In the genomic region with DNA sequence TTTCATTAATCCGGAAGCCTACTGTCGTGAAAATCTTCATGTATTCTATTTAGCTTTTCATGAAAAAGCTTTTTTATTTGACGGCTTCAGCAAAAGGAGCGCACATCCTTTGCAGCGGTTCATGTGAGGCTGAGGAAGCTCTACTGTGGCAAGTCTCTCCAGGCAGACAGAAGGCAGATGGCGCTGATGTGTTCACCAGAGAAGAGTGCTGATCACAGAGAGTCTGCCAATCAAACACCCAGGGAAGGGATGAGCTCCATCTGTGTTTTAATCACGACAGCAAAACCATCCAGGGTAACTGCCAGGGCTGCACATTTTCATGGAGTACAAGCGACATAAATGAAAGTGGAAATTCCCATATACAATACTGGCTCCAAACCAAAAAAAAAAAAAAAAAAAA, we compare ENCODE assay signal across 10 mouse cellular contexts.
DNase-seq lines count a peak whose midpoint lies in the region; ATAC-seq lines count a peak whose summit lies in the region.
"Had no signal": no experiment of that assay in that cellular context is flagged by ENCODE, and none has a peak within 500 bp of the region (broad histone marks: within the 10 kb centered on the region; RNA-seq: fewer than 3 reads in every experiment).

No protein-coding gene starts in this region.

- H3K4me1 ChIP-seq in hindbrain, embryonic 13.5 days (replicated peaks): no peaks in the 10 kb centered on the region
- H3K4me1 ChIP-seq in hindbrain, embryonic 10.5 days (replicated peaks): no peaks in the 10 kb centered on the region
- H3K4me1 ChIP-seq in forebrain, embryonic 16.5 days (replicated peaks; ENCODE audit: control insufficient read depth, insufficient read depth, low read length): no peaks in the 10 kb centered on the region
- no peaks in the 10 kb centered on the region for H3K4me1 ChIP-seq in kidney, embryonic 15.5 days
- H3K4me1 ChIP-seq: liver, embryonic 15.5 days had no signal

- no peak overlapping the region for H3K9ac ChIP-seq in hindbrain, embryonic 13.5 days
- no peak overlapping the region for H3K9ac ChIP-seq in forebrain, embryonic 16.5 days (replicated peaks; ENCODE audit: low read depth, low read length)
- H3K9ac ChIP-seq in kidney, embryonic 15.5 days: no peak overlapping the region
- H3K9ac ChIP-seq: liver, embryonic 15.5 days had no signal

- H3K27ac ChIP-seq in hindbrain, embryonic 13.5 days: no peak overlapping the region
- H3K27ac ChIP-seq in hindbrain, embryonic 10.5 days: no peak overlapping the region
- no peak overlapping the region for H3K27ac ChIP-seq in forebrain, embryonic 16.5 days (ENCODE audit: low read length)
- no peak overlapping the region for H3K27ac ChIP-seq in kidney, embryonic 15.5 days
- H3K27ac ChIP-seq: liver, embryonic 15.5 days had no signal

- H3K36me3 ChIP-seq in hindbrain, embryonic 13.5 days: no peaks in the 10 kb centered on the region
- H3K36me3 ChIP-seq in hindbrain, embryonic 10.5 days: no peaks in the 10 kb centered on the region
- H3K36me3 ChIP-seq in forebrain, embryonic 16.5 days (ENCODE audit: control insufficient read depth, insufficient read depth): no peaks in the 10 kb centered on the region
- H3K36me3 ChIP-seq in kidney, embryonic 15.5 days: no peaks in the 10 kb centered on the region
- H3K36me3 ChIP-seq: liver, embryonic 15.5 days had no signal

- H3K27me3 ChIP-seq in hindbrain, embryonic 13.5 days: no peaks in the 10 kb centered on the region
- no peaks in the 10 kb centered on the region for H3K27me3 ChIP-seq in hindbrain, embryonic 10.5 days (ENCODE audit: insufficient read depth, poor library complexity, severe bottlenecking)
- H3K27me3 ChIP-seq in forebrain, embryonic 16.5 days (replicated peaks; ENCODE audit: control insufficient read depth, insufficient read depth, low read length): no peaks in the 10 kb centered on the region
- no peaks in the 10 kb centered on the region for H3K27me3 ChIP-seq in kidney, embryonic 15.5 days
- H3K27me3 ChIP-seq: liver, embryonic 15.5 days had no signal

- ATAC-seq in hindbrain, embryonic 13.5 days (ENCODE audit: low FRiP score): peak; percentile 68
- ATAC-seq in forebrain, embryonic 16.5 days: peak; percentile 91
- no peak for ATAC-seq in kidney, embryonic 15.5 days (replicated peaks; ENCODE audit: low FRiP score)

- H3K4me3 ChIP-seq in hindbrain, embryonic 13.5 days: no peak overlapping the region
- H3K4me3 ChIP-seq in hindbrain, embryonic 10.5 days: no peak overlapping the region
- H3K4me3 ChIP-seq in forebrain, embryonic 16.5 days (replicated peaks; ENCODE audit: low read length): no peak overlapping the region
- H3K4me3 ChIP-seq in kidney, embryonic 15.5 days (replicated peaks): no peak overlapping the region
- H3K4me3 ChIP-seq: liver, embryonic 15.5 days; myocyte had no signal

- H3K4me2 ChIP-seq in hindbrain, embryonic 13.5 days: no peak overlapping the region
- no peak overlapping the region for H3K4me2 ChIP-seq in forebrain, embryonic 16.5 days (ENCODE audit: low read length)
- no peak overlapping the region for H3K4me2 ChIP-seq in kidney, embryonic 15.5 days
- H3K4me2 ChIP-seq: liver, embryonic 15.5 days had no signal

- no peaks in the 10 kb centered on the region for H3K9me3 ChIP-seq in hindbrain, embryonic 13.5 days
- H3K9me3 ChIP-seq in hindbrain, embryonic 10.5 days: no peaks in the 10 kb centered on the region
- H3K9me3 ChIP-seq in forebrain, embryonic 16.5 days (ENCODE audit: control insufficient read depth, low read length): no peaks in the 10 kb centered on the region
- H3K9me3 ChIP-seq in kidney, embryonic 15.5 days (replicated peaks): no peaks in the 10 kb centered on the region
- H3K9me3 ChIP-seq: liver, embryonic 15.5 days had no signal

- WGBS in hindbrain, embryonic 13.5 days: 71% methylated on average over 8 of the region's 8 CpGs
- WGBS in hindbrain, embryonic 10.5 days: 86% methylated on average over 8 of the region's 8 CpGs
- 50% methylated on average over 8 of the region's 8 CpGs for WGBS in forebrain, embryonic 16.5 days
- 85% methylated on average over 8 of the region's 8 CpGs for WGBS in kidney, embryonic 15.5 days

- DNase-seq in hindbrain, embryonic 10.5 days (ENCODE audit: low spot score): no peak
- peak; percentile 53 to 64 for DNase-seq in layer of hippocampus, postnatal 10 days (ENCODE audit: low spot score in 2 of 2)
- DNase-seq in right cerebral cortex, postnatal 10 days (ENCODE audit: low spot score in 2 of 2): peak; percentile 82 to 90
- no peak for DNase-seq in thymus, postnatal 36 days
- DNase-seq in heart, adult 8-10 months (ENCODE audit: low spot score): no peak

Comparison
In these comparisons a context has a peak if more than half of its experiments do, and no peak if none do; other contexts are left out.
1. DNase-seq: peak in layer of hippocampus, postnatal 10 days (2 of 2) and right cerebral cortex, postnatal 10 days (2 of 2); none in hindbrain, embryonic 10.5 days (single experiment), thymus, postnatal 36 days (0 of 2) and heart, adult 8-10 months (single experiment).